Mouse (Mus musculus) kidney, postnatal 14 days (tissue): Measurements from ENCODE around the gene Prkar1a.
"Not testable (repeated sequence)": the region's sequence is repeated elsewhere in the genome, so short reads cannot be mapped to it uniquely, and the experiment has no call there.

ENCODE experiments used
- DNase-seq: peaks from one replicate; pipeline ENCODE4 v3.0.0; 2022; ENCODE audit warnings: mixed read lengths

Gene Prkar1a

DNA sequence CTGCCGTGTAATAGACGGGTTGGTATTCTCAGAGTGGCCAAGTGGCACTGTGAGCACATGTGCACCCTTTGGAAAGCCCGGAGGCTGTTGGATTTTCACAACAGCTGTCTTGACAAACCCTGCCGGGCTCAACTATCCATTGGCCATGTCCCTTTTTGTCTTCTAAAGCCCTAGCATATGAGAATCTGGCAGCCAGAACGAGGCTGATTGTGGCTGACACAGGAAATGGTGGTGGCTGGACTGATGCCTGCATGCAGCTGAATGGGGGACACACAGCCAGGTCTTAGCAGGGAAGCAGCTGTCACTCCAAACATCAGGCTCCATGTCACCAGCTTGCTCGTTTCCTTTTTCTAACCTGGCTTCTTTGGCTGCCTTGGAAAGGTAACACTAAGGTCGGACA lies 695 bp upstream of the Prkar1a start:
- DNase-seq: peak; percentile 62

DNA sequence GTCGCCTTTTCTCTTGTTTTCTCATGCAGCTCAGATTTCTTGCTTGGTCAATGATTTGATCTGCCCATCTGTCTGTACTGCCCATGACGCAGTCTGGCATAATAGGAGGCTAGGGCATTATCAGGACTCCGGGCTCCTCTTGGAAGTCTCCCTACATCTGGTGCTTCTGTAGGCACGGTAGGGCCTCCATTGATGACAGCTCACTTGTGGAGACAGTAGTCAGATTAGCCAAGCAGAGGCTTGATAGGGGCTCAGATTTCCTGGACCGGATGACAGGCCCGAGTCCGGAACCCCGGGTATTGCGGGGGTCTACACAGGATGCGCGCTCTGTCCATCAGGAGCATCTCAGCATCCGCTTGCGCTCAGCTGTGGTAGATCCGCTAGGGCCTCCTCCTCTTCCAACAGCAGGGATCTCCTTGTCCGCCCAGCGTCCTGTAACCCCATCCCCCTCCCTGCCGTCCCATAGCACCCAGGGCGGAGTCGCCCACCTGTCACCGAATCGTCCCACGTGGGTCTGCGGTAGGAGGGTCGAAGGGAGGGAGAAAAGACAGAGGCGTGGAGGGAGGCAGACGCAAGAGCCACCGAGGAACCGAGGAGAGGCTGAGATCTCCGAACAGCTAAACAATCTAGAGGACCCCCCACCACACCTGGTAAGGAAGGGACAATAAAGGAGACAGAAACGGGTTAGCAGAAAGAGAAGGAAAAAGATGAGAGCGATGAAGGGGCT lies 933 bp downstream of the Prkar1a start:
- peak; percentile 84 for DNase-seq

DNA sequence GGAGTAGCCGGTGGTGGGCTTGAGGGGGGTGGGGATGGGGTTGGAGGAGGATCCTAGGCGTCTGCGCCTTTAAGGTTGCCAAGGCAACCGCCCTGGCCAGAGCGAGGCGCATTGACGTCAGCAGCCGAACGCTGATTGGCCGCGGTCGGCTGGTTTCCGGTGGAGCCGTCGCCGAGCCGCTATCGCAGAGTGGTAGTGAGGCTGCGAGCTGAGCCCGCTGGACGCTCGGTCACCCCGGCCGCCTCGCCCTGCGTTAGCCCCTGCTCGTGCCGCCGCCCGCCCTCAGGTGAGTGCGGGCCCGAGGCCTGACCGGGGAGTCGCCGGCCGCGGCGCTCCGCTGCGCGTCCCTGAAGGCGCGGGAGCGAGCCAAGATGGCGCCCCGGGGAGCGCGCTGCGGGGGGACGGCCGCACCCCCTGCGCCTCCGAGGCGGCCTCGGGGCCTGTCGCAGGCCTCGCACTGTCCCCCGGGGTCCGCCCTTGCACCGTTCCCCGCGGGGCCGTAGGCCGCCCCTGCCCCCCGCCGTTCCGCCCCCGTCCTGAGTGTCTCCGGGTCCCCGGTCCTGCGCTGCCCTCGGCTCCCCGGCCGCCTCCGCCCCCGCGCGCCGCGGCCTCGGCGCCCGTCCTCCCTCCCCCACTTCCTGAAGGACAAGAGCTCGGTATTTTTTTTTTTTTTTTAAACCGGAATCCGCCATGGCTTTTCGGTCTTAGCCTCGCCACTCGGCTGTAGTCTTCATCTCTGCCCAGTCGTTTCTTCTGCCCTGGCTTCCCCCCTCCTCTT lies 1.8 kb downstream of the Prkar1a start:
- peak; percentile 97 for DNase-seq

DNA sequence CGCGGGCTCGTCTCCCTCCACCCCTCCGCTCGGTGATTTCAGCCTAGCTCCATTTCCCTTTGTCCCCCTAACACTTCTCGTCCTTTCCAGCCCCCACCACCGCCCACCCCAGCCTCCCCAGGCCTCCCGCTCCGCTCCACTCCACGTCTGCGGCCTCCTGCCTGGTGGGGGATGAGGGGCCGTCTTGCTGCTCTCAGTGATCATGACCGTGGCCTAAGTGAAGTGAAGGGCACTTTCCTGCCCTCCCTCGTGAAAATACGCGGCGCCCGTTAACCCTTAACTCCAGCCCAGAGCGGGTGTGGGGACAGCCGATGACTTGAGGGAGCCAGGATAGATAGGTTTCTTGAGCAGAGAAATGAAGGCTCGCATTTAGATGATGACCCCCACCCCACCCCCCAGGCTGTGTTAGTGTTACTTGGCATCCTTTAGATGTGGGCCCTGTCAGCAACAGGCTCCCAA lies 2.4 kb downstream of the Prkar1a start:
- peak; percentile 57 for DNase-seq

DNA sequence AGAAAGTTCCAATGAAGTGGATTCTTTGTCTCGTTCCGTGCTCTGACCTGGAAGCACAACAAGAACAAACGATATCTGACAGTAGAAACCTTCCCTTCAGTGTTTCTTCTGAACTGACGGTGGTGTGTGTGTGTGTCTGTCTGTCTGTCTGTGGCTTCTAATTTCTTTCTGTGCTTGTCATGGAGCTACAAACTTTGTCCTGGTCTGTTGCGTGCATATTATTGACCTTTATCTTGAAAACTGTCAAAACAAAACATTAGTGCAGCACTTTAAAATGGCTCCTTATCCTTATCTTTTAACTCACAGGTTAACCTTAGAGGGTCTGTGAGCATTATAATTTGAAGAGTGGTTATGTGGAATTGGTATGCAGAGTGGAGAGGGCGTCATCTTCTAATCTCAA lies 3.3 kb downstream of the Prkar1a start:
- DNase-seq: no peak

DNA sequence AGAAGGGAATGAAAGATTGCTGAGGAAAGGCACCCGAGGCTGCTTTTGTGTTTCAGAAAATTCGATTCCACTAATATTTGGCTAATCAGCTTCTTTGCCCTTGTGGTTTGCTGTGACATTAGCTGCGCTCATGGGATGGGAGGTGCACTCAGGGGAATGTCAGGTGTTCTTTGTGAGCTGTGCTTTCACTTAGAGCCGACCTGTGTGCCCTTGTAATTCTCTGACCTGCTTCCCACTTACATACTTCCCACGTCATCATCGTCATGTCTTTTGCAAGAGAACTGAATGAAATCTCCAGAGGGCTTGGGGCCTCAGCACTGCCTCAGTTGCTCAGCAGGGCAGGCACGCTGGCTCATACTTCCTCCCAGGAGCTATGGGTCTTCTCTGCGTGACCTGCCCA lies 4.0 kb downstream of the Prkar1a start:
- DNase-seq: no peak

DNA sequence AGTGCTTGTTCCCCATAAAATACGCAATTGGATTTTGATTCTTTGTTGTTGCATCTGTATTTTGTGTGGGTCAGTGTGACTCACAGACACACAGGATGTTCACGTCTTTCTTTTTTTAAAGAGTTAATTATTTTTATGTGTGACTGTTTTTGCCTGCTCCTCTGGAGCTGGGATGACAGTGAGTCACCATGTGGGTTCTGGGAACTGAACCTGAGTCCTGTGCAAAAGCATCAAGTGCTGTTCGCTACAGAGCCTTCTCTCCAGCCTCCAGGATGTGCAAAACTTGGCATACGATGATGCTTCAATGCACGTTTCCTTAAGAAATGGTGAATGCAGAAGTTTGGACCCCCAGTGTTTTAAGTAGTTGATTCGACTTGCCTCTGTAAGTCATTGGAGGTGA lies 5.4 kb downstream of the Prkar1a start:
- DNase-seq: no peak

DNA sequence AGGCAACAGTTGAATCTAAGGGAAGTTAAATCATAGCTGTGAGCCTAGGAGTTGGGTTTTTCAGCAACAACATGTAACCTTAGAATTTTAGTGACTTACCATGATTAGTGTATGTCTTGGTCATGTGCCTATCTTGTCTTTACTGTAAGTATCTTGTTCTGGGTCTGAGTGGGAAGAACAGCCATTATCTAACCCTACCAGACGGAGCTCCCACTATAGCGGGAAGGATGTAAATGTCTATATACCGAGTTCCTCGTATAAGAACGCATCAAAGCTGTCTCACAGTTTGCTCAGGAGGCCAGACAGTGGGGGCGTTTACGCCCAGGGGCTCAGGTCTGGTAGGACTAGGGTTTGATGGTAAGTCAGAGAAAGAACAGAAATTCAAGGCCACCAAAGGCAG lies 7.0 kb downstream of the Prkar1a start:
- no peak for DNase-seq

DNA sequence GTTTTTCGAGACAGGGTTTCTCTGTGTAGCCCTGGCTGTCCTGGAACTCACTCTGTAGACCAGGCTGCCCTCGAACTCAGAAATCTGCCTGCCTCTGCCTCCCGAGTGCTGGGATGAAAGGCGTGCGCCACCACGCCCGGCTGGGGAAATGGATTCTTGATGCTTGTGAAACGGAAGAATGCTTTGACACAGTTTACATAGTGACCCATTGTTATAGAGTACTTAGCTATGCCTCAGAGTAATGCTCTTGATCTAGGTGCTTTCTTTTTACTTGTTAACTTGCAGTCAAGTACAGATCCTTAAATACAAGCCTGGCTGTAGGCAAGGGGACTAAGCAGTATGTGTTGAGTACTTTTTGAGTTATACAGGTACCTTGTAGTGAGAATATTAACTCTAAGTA lies 11.3 kb downstream of the Prkar1a start:
- DNase-seq: not testable (repeated sequence)

DNA sequence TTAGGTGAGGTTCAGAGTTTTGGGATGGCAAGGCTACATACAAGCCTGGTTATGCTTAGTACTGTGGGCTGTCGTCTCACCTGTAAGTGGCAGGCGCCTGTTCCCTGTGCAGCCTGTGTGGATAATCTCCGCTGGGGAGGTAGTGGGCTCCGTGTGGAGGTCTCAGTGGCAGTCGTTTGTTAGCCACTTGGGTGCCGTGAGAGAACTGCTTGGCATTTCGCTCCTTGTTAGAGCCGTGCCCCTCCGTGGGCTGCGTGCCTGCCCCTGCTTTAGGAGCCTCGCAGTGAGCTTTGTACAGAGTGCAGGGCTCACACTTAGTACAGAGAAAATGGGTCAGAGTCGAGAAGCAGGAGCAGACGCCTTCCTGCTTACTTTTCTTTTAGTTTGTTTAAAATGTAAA lies 15.1 kb downstream of the Prkar1a start:
- no peak for DNase-seq

DNA sequence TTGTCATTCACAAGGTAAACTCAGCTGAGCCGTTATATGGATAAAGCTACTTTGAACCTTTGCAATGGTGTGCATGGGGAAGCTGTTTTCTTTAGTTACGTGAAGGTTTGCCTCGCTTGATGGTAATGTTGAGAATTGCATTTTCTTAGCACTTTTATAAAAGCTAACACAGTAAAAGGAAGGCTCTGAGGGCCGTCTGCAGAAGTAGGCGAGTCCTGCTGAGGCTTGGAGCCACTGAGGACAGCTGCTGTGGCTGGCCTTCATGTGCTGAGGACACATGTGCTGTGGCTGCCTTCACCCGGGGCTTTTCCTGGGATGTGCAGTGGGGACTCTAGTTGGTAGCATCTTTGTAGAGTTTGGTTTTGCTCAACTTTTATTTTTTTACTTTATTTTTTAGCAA lies 16.2 kb downstream of the Prkar1a start:
- DNase-seq: no peak

DNA sequence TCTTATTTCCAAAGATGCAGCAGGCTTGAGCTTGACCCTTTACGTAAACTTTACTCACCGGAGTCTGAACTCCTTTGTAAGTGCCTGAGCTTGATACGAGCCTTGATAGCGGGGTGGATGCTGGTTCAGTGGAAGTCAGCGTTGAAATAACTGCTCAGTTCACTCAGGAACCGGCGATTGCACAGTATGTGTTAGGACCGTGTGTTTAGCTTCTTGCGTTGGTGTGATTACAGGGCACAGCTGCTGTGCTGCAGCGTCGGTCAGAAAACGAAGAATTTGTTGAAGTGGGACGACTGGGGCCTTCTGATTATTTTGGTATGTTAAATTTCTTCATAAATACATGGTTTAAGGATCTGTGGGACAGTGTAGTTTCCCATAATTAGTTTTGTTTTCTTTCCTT lies 17.2 kb downstream of the Prkar1a start:
- no peak for DNase-seq

DNA sequence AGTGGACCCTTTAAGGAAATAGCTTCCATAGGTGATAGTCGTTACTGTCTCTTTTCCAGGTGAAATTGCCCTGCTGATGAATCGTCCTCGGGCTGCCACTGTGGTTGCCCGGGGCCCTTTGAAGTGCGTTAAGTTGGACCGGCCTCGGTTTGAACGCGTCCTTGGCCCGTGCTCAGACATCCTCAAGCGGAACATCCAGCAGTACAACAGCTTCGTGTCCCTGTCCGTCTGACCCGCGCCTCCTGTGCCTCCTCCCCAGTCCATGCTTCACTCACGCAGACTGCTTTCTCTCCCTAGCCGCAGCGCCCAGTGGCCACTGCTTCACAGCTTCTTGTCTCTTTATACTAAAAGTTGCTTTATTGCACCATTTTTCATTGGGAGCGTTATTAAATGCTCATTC lies 18.2 kb downstream of the Prkar1a start:
- no peak for DNase-seq

DNA sequence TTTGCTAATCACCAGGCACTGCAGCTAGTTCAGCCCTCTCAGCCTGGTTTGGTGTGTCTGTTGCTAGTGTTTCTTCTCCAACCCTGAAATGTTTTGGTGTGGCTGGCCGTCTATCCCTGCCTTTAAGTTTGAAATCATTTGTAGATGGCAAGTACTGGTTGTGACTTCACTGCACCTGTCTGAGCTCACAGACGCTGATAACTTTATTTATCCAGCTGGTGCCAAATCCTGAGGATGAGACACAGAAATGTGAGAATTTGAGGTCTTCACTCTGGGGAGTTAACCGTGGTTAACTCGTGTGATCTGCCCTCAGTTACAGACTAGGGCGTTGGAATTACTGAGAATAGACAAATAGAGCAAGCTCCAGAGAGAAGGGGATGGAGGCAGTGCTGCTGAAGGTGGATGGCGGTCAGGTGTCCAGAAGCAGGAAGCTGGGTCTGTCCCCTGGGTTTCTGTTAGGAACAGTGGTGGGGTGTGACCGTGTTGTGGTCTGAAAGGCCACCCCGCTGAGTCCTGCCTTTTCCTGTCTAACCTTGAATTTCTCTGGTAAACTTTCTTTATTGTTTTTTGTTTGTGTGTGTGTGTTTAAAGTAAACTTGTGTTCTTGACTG lies 19.0 kb downstream of the Prkar1a start:
- no peak for DNase-seq

DNA sequence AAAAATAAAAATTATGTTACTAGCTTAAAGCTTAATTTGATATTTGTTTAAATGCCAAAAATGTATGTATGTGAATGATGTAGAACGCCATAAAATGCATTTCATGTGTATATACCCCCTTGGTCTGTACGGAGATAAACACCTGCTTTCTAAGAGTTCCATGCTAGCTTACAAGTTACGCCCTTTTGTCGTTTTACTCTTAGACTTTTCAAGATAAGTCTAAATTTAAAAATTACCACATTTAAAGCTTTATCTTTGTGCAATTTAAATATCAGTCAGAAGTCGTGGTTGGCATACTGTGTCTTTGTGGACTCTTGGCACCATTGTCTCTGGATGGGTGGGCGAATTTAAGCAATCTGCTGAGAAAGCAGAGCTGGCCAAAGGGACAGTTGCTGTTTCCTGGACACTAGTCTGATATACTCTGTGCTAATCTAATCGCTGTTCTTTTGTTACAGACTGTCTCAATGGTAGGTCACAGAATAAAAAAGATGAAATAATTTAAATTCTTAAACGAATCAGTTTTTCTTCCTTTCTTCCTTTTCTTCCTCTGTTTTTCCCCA lies 20.0 kb downstream of the Prkar1a start:
- no peak for DNase-seq

DNA sequence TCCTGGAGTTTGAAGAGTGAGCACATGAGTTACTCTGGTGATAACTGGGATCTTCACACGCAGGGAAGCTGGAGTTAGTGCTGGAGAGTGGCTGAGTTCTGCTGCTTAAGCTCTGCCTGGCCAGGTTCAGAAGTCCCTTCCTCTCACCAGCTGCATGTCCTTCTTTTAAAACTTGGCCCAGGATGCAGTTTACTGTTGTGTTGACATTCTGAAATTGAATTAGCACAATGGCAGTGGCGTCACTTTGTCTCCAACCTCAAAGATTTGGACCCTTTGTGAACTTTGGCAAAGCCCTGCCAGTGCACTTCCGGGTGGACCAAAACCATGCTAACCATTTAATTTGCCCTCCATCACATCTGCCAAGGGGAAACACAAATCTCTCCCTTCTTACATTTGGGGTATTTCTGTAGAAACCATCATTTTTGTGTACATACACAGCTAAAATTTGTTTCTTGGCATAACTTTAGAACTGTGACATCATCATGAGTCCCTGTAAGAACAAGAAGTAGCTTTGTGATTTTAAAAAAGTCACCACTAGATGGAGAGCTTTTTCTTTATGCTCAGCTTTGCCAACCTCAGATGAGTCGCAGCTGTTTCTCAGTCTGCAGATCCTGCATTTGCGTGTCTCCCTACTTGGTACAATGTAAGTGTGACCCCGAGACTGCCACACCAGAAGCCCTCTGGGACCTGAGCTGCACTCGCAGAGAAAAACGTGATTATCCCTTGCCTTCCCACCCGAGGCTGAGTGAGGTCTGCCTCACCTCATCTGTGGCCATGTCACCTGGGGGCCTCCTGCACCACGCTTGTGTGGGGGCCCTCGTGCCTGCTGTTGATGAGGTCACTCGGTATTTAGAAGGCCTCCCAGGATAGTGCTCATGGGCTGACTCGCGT lies 21.1 kb downstream of the Prkar1a start:
- peak; percentile 53 for DNase-seq

DNA sequence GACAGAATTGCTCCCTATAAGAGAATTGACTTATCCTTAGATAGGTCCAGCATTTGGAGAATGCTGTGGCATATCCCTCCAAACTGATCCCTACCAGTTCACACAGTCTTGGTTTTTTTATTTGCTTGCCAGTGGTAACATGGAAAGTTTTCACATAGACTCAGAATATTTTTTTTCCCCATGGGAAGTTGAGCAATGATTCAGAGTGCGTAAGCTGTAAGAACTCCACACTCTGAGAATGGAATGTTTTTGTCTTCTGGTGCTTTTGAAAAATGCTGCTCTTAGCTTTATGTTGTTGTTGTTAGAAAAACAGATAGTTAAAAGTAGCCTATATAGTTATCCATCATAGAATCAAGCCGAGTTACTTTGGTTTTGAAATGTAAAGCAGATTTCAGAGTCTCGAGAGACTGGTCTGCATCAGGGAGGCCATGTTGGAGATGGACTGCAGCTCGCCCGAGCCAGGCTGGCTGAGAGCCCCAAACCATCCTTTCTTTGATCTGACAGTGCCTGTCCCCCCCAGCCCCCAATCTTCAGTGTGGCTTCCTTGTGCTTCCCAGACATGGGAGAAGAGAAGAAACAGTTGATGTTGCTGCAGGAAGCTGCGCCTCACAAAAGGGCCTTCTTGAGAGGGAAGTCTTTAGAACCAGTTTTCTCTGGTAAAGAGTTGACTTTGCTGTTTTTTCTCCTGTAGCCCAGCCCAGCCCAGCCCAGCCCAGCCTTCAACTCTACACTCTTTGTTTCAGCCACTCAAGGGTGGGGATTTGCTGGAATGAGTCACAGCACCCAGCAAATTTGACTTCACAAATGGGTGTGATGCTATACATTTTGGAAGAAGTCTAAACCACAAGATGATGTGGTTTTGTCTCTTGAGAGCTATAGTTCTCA lies 22.2 kb downstream of the Prkar1a start:
- DNase-seq: no peak

DNA sequence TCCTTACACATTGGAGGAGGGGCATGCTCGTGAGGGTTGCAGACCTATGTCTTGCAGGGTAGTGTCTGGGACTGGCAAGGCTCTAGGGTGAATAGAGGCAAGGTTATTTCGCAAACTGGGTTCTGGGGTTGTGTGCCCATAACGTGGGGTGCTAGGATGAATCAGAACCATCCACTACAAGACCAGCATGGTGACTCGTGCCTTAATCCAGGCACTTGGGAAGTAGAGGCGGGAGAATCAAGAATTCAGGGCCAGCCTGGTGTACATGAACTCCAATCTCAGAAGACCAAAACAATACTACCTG lies 22.8 kb downstream of the Prkar1a start:
- DNase-seq: no peak

DNA sequence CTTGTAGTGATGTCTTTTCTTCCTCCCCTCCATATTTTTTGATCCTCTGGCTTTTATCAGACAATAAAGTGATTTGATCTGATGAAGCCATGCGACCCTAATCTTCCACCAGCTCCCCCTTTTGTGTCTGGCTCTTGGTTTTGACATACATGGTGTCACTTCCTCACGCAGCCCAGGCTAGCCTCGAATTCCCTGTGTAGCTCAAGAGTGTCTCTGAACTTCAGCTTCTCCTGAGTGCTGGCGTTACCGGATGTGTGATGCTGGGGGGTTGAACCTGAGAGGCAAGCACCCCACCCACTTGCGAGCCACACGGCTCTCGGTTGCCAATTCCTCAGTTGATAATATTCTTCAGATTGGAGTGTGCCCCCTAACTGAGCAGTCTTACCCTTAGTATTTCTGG lies 23.2 kb downstream of the Prkar1a start:
- no peak for DNase-seq

DNA sequence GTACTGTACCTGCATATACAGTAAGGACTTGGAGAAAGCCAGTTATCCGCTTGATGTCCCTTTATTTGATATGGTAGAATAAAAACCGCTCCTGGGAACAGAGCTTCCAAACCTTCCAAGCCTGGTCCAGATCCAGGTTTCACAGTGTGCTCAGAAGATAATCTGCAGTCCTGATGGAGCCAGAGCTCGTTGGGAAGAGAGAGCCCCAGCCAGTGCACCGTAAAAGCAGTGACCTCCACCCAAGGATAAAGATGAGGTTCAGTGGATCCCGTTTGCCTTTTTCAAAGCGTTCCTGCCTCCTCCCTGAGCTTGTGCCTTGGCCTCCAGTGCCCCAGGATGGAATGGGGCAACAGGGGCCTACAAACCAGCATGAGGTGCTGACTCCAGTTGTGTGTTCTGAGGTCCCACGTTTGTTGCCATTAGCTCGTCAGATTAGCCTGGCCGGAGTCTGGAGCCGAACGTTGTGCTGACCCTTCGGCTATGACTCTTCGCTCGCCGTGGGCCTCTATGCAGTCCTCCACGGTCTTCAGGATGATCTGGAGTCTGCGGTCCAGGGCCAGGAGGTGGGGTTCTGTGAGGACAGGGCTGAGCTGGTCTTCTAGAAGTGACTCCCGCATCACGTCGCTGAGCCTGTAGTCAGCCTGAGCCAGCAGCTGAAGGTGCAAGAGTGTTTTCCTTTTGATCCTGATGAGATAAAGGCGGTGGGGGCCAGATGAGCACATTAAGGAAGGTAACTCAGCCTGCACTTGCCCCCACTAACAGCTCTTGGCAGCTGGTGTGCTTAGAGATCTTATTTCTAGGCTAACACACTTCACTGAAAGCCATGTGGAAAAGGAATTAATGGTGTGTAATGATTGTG lies 23.9 kb downstream of the Prkar1a start:
- no peak for DNase-seq

DNA sequence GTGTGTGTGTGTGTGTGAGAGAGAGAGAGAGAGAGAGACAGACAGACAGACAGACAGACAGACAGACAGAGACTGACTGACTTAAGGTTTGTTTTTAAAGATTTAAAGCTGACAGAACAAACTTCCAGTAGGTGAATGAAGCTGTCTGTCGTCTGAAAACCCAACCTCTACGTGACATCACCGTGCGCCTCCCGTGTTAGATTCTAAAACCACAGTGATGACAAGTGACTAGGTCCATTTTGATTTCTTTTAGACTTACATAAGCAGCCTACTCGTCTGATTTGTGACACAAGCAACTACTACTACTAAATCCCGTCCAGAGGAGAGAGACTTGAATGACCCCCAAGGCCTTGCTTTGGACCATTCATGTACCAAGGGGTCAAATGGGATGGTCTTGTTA lies 24.5 kb downstream of the Prkar1a start:
- DNase-seq: no peak
